Mouse (Mus musculus): ENCODE measurements around the gene Grm4.

DNA sequence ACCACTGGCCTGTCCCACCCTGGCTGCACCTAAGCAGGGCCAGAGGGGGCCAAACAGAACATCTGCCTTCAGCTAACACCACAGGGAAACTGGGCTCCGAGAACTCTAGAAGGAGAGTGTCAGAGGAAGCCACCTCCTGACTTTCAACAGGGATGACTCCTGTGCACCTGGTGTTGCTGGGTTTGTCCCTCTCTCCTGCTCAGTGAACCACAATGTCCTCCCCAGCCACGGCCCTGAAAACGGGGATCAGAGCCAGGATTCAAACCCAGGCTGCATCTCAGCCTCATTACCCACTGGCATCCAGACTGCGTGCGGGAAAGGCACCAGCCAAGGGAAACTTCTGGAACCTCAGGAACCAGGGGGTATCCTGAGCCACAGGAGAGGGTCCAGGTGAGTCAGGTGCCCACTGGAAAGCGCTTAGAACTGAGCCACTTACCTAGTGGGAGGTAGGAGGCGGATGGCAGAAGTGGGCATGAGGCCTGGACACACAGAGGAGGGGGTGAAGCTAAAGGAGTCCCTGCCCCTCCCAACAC, 26.1 kb downstream of the Grm4 start:
- no peak for TF ChIP-seq CTCF (conservative IDR thresholded peaks at IDR 0.05 in 1 of 2, IDR thresholded peaks at IDR 0.05 in 1 of 2; ENCODE audit: low read depth in 2 of 2, low read length in 2 of 2)
- TF ChIP-seq USF2 (conservative IDR thresholded peaks at IDR 0.05; ENCODE audit: low read depth, low read length) = no peak
- TF ChIP-seq HCFC1 (IDR thresholded peaks at IDR 0.05; ENCODE audit: low read depth, low read length) = no peak
- TF ChIP-seq ZC3H11A (IDR thresholded peaks at IDR 0.05; ENCODE audit: low read depth, low read length) = no peak
- no peak for TF ChIP-seq POLR2A (IDR thresholded peaks at IDR 0.05; ENCODE audit: low read depth, low read length)
- TF ChIP-seq POLR2AphosphoS2 (IDR thresholded peaks at IDR 0.05; ENCODE audit: low read depth, low read length) = no peak
- TF ChIP-seq CHD1 (IDR thresholded peaks at IDR 0.05; ENCODE audit: low read depth, low read length) = no peak
- TF ChIP-seq USF1 (IDR thresholded peaks at IDR 0.05; ENCODE audit: low read depth, low read length) = no peak
- no peak for TF ChIP-seq E2F4 (IDR thresholded peaks at IDR 0.05; ENCODE audit: insufficient replicate concordance, low read depth, low read length)
- TF ChIP-seq BHLHE40 (IDR thresholded peaks at IDR 0.05; ENCODE audit: low read depth, low read length) = no peak
- no peak for TF ChIP-seq ZNF384 (IDR thresholded peaks at IDR 0.05; ENCODE audit: low read depth, low read length)
- no peak for TF ChIP-seq CHD2 (IDR thresholded peaks at IDR 0.05; ENCODE audit: low read length)

All from CH12.LX (cell line).